Mouse (Mus musculus) adrenal gland, adult 8-10 months (tissue): ENCODE data around the gene Mc3r. TPM values are rescaled to one million over a fixed set of nuclear protein-coding genes. Genes with fewer than 3 reads are reported as not detected.

Experiments
- DNase-seq: peaks from one replicate; pipeline ENCODE4 v3.0.0; 2022
- total RNA-seq, 4 experiments: library from RNA; stranded (reverse); gene quantifications; 2 replicates each; pipeline ENCODE4 v1.2.4; 2022

Mc3r gene
- total RNA-seq, 4 experiments from 2014 or later: not detected

DNA sequence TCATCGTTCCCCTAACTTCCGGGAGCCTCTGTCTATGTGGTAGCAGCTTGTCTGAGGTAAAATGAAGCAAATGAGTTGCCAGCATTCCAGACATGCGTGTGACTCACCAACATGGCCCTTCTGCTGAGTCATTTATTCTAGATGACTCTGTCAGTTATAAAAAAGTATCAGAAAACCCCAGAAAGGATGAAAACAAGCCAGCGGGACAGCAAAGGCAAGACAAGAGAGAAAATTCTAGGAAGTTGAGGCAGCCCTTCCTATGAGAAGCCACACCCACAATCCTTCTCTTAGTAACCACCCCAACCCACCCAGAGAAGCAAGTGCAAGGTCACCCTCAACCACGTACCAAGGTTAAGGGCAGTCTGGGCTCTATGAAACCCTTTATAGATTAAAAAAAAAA lies 8.7 kb downstream of the Mc3r start:
- peak; percentile 21 for DNase-seq

DNA sequence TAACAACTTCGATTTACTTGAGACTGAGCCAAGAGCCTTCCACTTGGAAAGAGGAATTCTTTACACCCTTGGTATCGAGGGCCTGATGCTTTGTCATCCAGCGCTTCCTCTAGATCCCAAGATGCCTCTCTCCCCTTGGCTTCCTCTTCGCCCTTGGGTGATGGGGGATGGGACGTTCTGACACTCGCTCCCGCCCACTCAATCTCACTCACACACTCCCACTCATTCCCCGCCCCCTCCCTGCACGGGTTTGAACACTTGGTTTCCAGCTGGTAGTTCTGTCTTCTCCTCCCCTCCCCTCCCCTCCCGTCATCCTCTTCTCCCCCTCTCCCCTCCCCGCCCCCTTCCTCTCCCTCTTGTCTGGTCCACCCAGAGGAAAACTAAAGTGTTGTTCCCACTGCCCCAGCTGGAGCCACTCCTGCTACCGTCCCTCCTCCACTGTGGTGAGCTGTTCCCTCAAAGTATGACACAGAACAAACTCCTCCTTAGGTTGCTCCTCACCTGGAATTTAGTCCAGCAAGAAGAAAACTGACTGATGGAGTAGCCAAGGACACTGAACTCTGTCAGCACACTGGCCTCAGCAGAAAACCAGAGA lies 9.3 kb downstream of the Mc3r start:
- no peak for DNase-seq

DNA sequence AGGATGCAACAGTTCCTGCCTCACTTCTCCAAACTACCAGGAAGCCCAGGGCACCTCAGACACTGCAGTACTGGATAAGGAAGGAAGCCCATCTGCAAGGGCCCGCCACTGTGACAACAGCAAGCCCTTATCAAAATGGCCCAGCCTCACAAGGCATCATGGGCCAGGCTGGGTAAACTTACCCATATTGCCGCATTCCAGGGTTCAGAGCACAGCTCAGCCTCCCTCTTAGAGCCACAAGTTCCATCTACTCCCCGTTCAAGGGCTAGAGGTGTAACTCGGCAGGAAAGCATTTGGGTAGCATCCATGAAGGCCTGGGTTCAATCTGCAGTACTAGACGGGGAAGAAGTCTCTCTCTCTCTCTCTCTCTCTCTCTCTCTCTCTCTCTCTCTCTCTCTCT lies 11.8 kb downstream of the Mc3r start:
- no peak for DNase-seq

DNA sequence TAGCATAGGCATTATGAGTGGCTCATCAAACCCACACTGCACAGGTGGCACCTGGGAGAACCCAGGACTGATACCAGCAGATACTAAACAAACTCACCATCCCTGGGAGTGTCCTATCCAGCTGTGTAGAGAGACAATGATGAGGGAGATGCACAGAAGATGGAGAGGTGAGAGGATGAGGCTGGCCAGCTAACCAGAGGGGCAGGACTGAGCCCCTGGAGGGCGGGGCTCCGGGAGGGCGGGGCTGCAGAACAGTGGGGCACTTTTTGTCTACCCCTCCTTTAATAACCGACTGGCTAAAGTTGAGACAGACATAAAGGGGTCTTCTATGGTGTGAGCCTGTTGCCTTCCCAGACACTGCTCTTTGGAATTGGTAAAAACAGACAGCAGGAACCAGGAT lies 13.1 kb downstream of the Mc3r start:
- no peak for DNase-seq

DNA sequence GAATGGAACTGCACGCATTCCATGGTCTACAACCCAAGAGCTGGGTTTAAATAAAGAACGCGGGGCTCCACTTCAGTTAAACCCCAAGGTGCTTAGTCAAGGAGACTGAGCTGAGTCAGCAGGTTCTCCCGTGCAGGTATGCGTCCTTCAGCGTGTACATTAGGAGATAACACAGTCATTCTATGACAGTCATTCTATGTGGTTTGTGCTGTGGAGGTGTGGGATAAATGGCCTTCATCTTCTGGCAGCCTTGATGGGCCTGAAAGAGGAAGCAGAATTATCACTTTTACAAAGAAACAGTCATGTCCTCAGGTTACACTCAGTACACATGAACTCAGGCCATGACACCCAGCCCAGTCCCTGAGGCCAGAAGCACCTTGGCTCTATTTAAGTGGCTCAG lies 14.9 kb downstream of the Mc3r start:
- DNase-seq: no peak

DNA sequence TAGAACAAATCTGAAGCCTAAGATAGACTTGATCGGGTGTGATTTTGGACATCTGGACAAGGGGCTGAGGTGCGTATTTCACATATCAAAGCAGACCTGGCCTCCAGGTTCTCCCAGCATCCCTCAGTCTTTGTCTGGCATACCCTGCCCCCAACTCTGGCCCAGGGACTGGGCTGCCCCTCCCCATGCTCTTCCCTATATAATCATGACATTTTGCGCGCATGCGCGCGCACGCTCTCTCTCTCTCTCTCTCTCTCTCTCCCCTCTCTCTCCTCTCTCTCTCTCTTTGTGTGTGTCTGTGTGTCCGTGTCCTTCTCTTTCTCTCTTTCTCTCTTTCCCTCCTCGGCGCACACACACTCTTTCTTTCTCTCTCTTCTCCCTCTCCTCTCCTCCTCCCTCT lies 21.6 kb downstream of the Mc3r start:
- no peak for DNase-seq

- no peak for DNase-seq
Observed at GRCm38 (mm10) chr2:172270485-172270944, 22.2 kb downstream of the Mc3r start.

DNA sequence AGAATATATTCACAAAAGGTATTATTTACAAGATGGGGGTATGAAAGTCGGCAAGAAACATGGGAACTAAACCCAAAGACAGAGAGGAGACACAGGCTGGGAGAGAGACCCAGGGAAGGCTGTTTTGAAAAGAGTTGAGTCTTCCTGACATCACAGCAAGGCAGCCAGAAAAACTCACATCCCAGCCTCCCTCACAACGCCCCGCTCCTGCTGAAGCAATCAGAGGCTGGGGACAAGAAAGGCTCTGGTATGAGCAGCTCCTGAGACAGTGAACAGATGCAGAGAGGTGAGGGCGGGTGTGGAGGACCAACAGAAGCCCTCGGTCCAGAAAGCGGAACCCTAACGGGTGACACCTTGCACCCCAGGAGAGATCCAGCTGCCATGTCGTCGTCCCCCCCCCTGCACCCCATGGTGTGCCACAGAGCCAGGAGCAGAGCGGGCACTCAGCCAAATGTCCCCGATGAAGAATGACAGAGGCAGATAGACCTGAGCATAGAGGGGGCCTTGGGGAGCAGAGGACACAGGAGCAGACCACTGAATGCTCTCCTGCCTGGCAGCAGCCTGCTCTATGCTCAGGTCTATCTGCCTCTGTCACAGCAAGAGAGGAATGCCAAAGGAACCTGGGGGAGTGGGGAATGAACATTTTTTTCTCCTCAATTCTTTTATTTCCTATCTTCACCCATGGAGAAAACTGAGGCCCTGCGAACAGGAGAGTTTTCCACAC lies 22.8 kb downstream of the Mc3r start:
- DNase-seq: no peak

DNA sequence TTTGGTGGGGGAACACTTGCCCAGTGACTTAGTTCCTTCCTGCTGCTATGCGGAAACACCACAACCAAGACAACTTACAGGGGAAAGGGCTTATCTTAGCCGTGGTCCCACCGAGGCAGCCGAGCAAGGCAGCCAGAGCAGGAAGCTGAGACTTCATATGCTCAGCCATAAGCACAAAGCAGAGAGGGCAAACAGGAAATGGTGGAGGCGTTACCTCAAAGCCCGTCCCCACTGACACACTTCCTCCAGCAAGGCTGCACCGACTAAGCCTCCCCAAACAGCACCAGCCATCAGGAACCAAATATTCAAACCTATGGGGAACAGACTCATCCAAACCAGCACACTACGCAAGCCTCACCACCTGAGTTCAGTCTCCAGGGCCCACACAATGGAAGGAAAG lies 26.4 kb downstream of the Mc3r start:
- DNase-seq: no peak

- DNase-seq: no peak
Observed at GRCm38 (mm10) chr2:172276155-172276554, 27.9 kb downstream of the Mc3r start.

- no peak for DNase-seq
Observed at GRCm38 (mm10) chr2:172278979-172279378, 30.7 kb downstream of the Mc3r start.

DNA sequence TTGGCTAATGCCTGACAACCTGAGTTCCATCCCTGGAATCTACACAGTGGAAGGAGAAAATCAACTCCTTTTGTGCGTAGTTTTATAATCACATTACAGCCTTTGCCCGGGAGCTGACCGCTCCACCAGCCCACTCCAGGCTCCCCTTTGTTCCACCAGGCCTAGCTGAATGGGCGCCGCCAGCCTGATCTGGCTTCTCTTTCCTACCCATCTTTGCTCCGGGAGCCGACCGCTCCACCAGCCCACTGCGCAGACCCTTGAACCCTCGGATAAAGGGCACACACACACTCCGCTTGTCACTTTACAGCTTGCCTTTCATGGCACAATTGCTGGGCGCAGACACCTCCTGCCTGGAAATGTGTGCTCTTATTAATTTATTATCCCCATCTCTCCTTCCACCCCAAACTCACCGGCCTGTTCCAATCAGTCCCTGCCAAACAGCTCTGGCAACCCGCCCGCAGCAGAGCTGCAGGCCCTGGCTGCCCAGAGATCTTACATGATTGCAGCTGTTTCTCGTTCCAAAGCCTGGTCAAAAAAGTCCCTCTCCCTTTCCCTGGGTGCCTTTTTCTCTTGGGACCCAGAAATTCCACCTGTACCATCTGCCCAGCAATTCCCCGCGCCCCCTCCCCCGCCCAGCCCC lies 33.9 kb downstream of the Mc3r start:
- DNase-seq: peak; percentile 26

DNA sequence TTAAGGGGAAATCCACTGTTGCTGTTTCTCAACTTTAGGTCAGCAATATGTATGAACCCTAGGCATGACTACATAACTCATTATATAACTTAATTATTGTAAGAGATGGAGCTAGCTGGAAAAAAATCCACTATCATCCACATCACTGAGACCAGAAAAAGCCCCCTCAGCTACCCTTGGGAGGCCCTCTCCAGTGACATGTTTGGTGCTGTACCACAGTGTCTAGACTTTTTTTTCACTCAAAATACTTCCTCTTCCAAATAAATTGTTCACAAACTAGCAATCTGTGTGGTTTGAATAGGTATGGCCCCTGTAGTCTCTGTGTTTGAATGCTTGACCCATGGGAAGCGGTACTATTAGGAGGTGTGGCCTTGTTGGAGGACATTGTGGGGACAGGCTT lies 39.4 kb downstream of the Mc3r start:
- no peak for DNase-seq

- no peak for DNase-seq
Observed at GRCm38 (mm10) chr2:172288965-172289364, 40.7 kb downstream of the Mc3r start.

- no peak for DNase-seq
Observed at GRCm38 (mm10) chr2:172289632-172290031, 41.3 kb downstream of the Mc3r start.

GRCm38 (mm10) chr2:172290474-172290873 lies 42.2 kb downstream of the Mc3r start:
- no peak for DNase-seq

- no peak for DNase-seq
Observed at GRCm38 (mm10) chr2:172291025-172291424, 42.7 kb downstream of the Mc3r start.

DNA sequence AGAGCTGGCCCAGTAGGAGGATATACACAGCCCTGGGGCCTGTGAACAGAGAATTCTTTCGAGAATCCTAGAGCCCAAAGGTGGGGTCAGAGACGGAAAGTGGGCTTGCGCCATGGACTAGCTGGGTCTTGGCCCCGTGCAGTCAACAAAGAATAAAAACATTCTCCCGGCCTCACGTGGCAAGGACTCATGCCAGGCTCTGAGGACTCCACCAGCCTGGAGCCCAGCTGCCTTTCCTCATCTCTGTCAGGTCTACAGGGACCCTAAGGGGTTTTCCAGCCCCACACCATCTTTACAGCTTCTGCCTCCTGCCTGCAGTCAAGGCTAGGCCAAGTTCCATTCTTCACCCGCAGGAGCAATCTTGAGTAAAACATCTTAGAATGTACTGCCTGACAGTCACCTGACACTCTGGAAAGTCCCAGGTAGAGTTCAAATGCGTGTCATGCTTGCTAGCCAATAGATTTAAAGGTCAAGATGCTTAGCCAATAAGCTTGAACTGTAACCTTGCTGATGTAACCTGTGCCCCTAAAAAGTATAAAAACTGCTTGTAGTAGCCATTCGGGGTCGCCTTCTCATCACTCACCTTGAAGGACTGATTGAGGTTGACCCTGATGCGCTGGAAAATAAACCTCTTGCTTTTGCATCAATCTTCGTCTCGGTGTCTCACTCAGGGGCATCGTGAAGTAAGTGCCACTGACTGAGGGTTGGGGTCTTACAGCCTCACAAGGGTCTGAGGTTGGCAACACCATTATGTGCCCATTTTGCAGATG lies 43.6 kb downstream of the Mc3r start:
- no peak for DNase-seq

GRCm38 (mm10) chr2:172292525-172293405 lies 44.5 kb downstream of the Mc3r start:
- DNase-seq: no peak

DNA sequence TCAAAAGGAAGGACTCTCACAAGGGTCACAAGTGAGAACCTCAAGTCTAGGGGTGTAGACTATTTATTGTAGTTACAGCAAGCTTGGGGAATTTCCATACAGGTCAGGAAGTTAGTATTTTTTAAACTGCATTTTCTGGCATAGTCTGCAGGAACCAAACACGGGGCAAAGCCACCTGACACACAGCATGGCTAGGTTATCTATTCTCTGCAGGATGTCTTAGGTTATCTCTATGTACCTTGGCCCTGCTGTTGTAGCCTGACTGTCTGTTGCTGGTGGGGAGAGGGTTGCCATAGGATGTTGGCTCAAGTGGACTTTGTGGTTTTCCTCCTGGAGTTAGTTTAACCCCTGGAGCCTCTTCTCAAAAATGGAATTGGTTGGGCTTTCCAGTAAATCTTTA lies 49.8 kb downstream of the Mc3r start:
- no peak for DNase-seq

GRCm38 (mm10) chr2:172298542-172298941 lies 50.2 kb downstream of the Mc3r start:
- DNase-seq: no peak
